Mouse (Mus musculus): ENCODE measurements around the gene Midn. TPM values are rescaled to one million over a fixed set of nuclear protein-coding genes. Genes with fewer than 3 reads are reported as not detected.

The Midn gene
- total RNA-seq, 2 experiments from 2014 or later: 22.4 to 29.6 TPM

DNA sequence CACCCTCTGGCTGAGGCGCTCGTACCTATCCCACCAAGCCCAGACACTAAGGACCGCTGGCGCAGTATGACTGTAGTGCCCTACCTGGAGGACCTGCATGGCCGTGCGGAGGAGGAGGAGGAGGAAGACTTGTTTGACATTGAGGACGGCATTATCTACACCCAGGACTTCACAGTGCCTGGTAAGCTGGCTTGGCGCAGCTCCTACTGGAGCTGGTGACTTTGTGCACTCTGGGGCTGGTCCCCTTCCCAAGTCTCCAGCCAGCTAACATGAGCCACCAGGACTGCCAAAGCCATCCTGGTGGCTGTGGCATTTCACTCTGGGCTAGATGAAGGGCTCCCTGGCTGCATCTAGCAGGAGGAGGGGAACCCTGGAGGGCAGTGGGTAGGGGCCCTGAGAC is 20.2 kb upstream of the Midn start:
- no peak for ATAC-seq (ENCODE audit: poor library complexity, severe bottlenecking)

DNA sequence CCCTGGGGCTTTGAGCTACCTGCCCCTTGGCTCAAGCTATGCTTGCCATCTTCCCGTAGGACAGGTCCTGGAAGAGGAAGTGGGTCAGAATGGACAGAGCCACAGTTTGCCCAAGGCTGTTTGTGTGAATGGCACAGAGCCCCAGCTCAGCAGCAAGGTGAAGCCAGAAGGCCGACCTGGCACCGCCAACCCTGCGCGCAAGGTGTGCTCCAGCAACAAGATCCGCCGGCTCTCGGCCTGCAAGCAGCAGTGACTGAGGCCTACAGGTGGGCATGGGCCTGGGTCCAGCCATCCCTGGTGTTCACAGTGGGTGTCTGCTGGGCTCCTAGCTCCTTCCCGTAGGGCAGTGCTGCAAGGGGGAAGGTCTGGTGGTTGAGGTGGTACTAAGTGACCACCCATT is 18.2 kb upstream of the Midn start:
- ATAC-seq (ENCODE audit: poor library complexity, severe bottlenecking): no peak

DNA sequence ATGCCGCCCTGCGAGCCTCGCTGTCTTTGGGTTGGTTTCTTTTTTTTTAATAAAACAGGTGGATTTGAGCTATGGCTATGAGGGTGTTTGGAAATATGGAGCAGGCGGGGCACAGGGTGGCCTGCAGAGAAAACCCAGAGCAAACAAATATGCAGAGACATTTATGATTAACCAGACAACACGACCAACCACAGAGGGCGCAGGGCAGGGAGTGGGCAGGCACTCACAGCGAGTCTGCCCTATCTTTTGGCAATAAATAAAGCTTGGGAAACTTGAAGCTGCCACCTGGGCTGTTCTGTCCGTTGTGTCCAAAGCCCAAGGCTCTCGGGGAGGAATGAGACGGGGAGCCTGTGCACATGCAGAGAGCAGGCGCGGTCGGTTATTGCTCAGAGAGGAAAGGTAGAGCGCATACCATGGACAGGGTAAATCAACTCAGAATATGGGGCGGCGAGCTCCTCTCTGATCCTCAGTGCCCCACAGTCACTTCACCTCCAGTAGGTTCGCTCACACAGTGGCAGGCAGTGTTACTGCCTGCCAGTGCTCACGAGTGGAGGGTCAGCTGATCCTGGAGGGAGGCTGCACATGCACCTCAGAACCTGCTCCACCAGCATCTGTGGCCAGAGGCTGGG is 17.6 kb upstream of the Midn start:
- no peak for ATAC-seq (ENCODE audit: poor library complexity, severe bottlenecking)

DNA sequence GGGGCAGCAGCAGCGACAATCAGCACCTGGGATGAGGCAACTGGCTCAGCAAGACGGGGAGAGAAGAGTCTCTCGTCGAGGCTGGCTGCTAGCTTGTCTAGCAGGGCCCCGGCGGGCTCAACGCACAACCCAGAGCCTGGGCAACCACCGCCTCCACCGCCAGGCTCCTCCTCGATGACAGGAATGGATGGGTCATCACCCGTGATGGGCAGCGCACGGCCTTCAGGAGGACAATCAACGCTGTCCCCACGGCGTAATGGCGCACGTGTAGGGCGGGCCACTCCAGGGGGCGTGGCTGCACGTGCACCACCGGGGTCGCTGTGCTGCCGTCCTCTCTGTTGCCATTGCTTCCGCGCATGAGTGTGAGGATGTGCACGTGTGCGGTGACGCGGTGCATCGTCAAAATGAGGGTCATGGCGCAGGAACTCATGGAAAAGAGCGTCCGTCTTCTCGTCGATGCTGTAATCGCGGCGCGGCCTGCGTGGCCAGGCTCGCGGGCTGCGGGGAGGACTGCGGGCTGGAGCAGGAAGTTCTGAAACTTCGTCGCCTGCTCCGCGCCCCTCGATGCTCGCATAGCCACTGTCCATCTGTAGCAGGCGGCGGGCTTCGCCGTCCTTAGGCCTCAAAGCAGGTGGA is 16.6 kb upstream of the Midn start:
- ATAC-seq (ENCODE audit: poor library complexity, severe bottlenecking): no peak

DNA sequence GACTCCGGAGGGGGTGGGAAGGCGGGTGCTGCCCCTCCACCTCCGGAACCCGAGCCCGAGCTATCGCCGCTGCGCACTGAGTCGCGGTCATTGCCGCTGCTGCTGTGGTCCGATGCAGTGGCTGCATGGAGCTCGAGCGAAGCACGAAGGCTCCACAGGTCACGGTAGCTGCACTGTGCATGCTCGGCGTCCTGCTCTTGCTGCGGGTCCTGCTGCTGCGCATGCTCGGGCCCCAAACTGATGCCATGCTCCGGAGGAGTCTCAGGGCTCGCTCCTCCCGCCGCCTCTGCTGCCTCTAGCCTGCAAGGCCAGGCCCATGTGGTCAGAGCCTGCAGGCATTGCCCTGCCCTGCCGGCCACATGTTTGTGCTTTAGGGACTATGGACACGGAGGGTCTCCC is 16.1 kb upstream of the Midn start:
- no peak for ATAC-seq (ENCODE audit: poor library complexity, severe bottlenecking)

DNA sequence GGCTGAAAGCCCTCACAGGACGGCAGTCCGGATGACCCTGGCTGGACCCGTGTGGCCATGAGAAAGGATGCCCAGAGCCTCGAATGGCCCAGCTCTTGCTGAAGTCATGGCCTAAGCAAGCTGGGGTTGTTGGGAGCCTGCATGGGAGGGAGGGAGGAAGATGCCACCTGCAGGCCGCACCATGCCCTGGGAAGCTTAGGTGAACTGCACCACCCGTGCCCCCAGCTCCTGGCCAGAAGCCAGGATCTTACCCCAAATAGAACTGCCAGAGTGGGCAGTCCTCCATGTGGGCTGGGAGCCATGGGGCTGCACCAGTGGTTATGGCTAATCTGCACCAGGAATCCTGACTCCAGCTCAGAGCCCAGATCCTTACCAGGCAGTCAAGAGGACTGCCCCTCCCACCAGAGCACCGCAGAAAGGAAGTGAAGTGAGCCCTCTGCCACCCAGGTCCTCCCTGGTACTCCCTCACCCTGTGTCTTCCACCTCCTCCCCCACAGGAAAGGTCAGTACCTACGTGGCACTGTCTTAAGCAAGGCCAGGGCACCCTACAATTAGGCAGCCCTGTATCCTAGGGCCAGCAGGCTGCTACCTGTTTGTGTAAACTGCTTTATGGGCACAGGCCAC is 14.7 kb upstream of the Midn start:
- peak; percentile 65 for ATAC-seq (ENCODE audit: poor library complexity, severe bottlenecking)

DNA sequence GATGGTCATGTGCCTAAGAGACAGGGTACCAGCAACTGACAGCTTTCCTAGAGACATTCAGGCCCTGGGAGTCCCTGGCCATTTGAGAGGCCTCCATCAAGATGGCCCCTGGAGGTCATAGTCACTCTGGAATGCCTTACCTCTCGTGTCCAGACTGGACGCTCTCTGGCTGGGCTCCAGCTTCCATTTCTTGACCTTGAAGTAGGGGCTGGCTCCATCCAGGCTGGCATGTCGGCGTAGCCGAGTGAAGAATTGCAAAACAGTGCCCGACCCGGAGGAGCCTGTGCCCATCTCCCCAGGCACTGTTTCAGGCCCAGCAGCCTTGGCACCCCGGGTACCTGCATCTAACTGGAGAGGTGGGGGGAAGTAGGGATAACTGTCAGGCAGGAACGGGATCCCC is 13.7 kb upstream of the Midn start:
- no peak for ATAC-seq (ENCODE audit: poor library complexity, severe bottlenecking)

DNA sequence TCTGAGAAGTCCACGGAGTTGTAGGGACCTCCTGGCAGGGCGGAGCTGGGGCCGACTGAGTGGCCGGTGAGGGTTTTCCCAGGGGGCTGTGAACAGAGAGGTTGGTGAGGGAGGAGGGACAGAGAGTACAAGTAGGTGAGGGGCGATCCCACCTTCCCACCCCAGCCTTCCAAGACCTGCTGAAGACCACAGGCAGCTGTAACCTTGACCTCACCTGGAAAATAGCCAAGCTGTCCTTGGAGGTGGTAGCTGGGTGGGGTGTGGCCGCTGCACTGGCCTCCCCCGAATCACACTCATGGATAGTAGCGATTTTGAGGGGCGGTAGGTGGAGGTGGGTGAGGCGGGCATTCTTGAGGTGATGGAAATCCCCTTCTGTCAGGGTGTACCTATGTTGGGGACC is 12.9 kb upstream of the Midn start:
- ATAC-seq (ENCODE audit: poor library complexity, severe bottlenecking): no peak

DNA sequence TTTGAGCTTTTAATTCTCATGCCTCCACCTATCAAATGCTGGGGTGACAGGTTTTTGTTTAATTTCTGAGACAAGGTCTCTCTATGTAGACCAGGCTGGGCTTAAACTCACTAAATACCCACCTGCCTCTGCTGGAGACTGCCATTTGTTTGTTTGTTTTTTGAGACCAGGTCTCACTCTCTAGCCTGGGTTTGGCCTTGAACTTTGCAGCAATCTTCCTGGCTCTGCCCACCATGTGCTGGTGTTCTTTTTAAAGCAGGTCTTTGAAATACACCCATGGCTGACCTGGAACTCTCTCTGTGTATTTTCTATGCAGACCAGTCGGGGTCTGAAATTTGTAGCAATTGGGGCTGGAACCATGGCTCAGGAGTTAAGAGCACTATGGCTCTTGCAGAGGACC is 12.4 kb upstream of the Midn start:
- no peak for ATAC-seq (ENCODE audit: poor library complexity, severe bottlenecking)

DNA sequence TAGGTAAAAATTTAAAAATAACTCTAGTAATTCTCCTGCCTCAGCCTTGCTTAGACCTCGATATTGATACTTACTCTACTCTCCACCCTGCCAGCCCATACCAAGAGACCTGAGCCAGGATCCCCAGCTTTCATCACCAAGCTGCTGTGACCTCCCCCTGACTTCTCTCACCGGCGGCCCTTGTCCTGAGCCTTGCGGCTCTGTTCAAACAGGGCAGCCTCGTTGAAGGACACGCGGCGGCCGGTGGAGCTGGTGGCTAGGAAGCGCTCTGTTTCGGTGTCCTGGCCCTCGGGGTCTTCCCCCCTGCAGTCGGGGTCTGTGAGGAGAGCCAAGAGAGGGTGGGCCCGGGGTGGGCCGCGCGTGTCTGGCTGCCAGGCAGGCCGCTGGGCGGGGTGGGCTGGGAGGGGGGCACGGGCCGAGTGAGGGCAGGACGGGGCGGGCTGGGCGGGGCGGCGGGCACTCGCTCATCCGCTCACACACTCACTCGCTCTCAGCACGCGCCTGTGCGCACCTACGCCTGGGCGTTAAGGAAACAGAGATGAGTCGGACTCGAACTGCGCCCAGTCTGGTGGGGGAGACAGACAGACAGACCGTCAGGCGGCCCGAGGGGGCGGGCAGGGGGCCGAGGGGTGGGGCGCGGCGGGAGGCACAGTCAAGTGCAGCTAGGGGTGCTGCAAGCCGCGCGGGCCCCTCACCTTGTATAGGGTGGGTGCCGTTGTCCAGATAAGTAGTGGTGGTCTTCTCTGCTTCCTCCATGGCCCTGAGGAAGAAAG is 11.7 kb upstream of the Midn start:
- no peak for ATAC-seq (ENCODE audit: poor library complexity, severe bottlenecking)

DNA sequence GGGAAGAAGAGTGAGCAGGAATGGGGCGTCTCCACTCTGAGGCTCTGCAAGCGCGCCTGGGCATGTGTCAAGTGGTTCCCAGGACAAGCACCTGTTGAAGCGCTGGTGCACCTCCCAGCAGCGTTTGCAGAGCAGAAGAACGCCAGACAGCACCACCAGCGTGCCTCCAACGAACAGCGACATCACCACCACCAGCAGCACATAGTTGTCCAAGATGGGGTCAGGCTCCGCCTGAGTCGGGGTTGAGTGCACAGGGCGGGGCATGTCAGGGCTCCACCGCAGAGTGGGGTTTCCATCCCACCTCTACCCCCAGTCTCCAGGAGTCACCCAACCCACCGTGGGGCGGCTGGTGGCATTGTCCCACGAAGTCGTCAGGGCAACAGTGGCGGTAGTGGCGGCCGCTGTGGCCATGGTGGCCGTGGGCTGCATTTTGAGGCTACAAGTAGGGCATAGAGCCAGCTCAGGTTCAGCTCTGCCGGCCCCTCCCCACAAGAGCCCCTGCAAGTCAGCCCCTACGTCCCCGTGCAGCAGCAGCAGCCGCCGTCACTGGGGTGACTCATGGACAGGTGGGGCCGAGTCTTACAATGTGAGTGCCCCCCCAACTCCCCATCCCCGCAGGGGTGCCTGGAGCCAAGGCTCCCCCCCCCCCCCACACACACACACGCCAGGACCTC is 11.0 kb upstream of the Midn start:
- no peak for ATAC-seq (ENCODE audit: poor library complexity, severe bottlenecking)

DNA sequence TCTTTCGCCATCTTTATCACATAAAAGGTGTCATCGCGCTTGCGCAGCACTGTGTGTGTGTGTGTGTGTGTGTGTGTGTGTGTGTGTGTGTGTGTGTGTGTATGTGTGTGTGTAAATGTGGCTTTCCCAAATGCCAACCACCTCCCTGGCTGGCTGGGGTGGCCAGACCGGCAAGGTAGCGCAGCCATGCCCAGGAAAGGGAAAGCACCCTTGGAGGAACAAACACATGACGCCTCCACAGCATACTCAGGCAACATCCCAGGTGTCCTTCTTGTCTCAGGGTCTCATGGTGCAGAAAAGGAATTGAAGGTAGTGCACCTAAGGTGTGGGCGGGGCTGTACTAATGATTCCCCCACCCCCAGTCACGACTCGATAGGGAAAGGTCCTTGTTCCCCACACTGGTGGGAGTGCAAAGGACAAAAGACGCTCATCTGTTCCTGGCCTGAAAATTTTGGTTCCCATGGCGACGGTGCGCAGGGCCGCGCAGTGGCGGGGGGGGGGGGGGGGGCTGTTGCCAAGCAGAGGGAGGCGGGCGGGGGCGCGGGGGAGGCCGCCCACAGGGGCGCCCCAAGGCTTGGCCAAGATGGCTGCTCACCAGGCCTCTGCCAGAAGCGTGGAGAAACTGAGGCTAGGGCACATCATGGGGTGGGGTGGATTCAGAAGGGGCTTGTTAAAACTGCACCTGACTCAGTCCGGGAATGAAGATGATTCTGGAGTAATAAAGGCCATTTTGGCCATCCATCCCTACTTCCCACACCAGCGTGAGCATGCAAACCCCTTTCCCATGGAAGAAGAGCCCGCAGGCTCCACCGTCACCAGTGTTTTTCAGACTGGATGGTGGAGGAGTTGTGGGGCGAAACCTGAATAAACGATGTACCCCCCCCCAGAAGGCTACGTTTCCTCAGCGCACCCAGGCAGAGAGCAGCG is 10.2 kb upstream of the Midn start:
- no peak for ATAC-seq (ENCODE audit: poor library complexity, severe bottlenecking)

DNA sequence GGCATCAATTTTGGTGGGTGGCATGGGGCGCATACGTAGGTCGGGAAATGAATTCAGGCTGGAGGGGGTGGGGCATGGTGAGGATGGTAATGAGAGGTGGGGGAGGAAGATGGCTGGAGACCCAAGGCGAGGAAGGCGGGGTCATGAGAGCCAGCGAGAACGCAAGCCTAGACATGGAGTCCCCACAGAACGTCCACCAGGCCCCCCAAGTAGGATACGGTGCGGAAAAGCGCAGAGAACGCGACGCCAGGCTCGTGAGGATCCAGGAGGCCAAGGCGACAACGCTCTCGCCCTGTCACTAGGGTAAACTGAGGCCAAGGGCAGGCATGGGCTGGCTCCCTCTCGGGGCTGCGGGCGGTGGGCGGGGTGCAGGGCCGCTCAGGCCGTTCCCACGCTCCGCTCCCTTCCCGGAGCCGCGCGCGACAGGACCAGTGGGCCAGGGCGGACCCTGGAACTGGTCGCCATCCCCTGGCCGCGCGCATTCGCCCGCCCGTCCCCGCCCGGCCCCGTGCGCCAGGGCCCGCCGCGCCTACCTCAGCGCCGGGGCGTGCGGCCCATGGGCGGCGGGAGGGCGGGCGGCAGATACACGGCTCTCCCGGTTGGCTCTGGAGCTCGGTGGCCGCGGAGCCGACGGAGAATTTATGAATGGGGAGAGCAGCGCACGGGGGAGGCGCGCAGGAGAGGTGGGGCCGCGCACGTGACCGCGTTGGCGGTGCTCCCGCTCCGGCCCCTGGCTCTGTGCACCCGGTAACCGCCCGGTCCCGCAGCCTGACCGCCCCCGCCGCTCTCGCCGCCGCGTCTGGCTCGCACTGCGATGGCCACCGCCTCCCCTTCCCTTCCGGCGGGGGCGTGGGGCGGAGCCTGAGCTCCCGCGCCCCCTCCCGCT is 9.3 kb upstream of the Midn start, which contains the start of gene Atp5d:
Atp5d (plus strand) TSS at position 80 of the 886 bp plus-strand sequence.
- ATAC-seq (ENCODE audit: poor library complexity, severe bottlenecking): no peak

DNA sequence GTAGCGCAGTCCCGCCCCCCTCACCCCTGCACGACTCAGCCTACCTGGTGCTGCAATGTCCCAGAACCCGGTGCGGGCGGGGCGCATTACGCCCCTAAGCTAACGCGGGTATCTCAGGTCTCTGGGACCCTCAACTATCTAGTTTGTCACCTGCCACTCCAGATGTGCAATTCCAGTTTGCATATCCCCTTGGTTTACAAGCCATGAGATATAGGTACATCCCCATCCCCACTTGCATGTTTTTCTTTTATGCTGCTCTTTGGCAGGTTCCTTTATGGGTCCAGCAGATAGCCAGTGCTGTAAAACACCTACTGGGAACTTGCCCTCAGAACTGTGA is 8.7 kb upstream of the Midn start:
- no peak for ATAC-seq (ENCODE audit: poor library complexity, severe bottlenecking)

DNA sequence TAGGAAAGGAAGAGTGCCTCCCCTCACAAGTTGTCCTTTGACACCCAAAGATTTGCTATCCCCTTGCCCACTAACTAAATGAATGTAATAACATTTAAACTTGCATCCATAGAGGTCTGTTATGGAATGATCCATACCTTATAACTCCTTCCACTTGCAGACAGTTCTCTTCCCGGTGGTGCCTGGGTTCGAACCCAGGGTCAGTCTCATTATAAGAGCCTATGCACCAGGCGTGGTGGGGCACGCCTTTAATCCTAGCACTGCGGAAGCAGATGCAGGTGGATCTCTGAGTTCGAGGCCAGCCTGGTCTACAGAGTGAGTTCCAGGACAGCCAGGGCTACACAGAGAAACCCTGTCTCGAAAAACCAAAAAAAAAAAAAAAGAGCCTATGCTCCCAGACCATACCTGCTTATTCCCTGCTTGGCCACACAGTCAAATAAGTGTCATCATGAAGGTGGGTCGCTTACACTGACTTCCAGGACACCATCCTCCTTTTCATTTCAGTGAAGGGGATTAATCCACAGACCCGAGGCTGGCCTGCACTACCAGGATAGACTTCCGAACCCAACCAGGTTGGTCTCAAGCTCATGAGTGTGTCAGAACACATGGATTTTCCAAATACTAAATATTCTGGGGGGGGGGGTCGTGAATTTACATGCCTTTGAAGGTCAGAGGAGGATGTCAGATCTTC is 8.0 kb upstream of the Midn start:
- ATAC-seq (ENCODE audit: poor library complexity, severe bottlenecking): no peak

DNA sequence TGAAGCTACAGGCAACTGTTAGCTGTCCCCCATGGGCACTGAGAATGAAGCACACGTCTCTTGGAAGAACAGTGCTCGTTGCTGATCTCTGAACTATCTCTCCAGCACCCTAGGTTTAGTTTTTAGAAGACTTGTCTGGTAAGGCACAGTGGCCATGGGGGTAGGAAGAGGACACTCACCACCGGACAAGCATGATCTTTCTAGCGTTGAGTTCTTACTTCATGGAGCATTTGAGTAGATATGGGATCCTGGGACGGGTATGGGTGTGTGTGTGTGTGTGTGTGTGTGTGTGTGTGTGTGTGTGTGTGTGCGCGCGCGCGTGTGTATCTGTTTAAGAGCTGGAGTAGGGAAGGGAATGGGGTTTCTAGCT is 7.4 kb upstream of the Midn start, which contains the start of gene Cbarp:
Cbarp (minus strand) TSS at position 170 of the 370 bp plus-strand sequence.
- ATAC-seq (ENCODE audit: poor library complexity, severe bottlenecking): no peak

DNA sequence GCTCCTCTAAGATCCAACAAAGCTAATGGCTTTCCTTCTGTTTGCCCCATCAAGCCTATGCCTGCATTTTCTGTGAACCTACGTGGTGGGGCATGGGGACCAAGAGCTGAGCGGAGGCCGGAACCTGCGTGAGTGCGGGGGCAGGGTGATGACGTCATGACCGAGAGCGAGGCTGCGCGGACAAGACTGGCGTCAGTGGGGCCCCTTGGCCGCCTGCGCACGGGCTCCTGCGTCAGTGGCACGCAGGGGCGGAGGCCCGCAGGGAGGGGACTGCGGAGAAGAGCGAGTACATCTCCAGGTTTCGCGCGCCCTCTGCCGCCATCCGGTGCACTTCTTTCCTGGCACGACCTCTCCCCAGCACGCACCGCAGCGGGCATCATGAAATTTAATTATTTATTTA is 6.8 kb upstream of the Midn start:
- peak; percentile 83 for ATAC-seq (ENCODE audit: poor library complexity, severe bottlenecking)

DNA sequence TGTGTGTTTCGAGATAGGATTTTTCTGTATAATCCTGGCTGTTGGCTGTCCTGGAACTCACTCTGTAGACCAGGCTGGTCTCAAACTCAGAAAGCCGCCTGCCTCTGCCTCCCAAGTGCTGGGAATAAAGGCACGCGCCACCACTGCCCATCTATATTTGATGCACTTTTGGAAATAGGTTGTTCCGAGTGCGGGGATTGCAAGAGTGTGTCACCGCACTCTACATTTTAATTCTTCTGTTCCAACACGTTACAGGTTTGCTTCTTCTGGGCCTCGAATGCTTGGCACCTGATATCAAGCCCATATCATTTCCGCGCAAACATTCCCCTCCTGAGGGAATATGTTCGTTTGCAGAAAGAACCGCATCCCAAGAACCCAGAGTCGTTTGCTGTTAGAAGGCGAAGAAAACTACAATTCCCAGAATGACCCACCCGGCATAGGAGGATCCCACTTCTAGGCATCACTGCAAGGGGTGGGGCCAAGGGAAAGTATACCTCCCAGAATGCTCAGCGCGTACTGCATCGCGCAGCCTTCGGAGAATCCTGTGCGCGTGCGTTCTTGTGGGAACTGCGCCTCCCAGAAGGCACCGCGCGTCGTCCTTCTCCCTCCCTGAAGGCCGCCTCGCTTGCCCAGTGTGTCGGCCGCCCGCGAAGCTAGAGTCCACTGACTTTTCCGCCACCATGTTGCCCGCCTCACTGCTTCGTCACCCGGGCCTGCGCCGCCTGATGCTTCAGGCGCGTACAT is 6.1 kb upstream of the Midn start:
- ATAC-seq (ENCODE audit: poor library complexity, severe bottlenecking): peak; percentile 74
